ENCODE assay signal across 15 mouse cellular contexts in the genomic region with DNA sequence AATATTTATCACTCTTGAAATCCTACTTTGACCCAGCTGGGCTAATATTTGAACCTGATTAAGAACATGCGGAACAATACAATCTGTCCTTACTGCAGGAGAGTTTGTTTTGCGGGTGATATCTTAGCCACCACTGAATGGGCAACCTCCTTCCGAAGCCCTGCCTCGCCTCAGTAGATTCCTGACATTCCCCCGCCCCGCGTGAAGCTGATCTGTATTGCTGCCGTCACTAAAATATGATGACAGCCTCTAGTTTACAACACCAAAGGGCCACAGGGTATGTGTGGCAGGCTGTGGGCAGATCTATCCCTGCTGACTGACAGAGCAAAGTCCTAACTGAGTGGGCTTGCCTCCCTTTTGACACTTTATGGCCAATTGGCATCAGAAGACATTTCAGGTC. TPM values are rescaled to one million over a fixed set of nuclear protein-coding genes. Genes with fewer than 3 reads are reported as not detected.
DNase-seq lines count a peak whose midpoint lies in the region; ATAC-seq lines count a peak whose summit lies in the region.
"Had no signal": no experiment of that assay in that cellular context is flagged by ENCODE, and none has a peak within 500 bp of the region (broad histone marks: within the 10 kb centered on the region; RNA-seq: fewer than 3 reads in every experiment).

No protein-coding gene starts in this region.

- no peak overlapping the region for H3K4me2 ChIP-seq in stomach, embryonic 16.5 days (ENCODE audit: low read depth, low read length)
- no peak overlapping the region for H3K4me2 ChIP-seq in hindbrain, embryonic 11.5 days (replicated peaks; ENCODE audit: low read depth, low read length)
- H3K4me2 ChIP-seq: embryonic facial prominence, embryonic 15.5 days; forebrain, embryonic 15.5 days; hindbrain, embryonic 14.5 days; liver, embryonic 13.5 days had no signal

- H3K4me1 ChIP-seq in stomach, embryonic 16.5 days (ENCODE audit: control insufficient read depth, insufficient read depth, low read length): peaks cover 5% of the 10 kb centered on the region
- no peaks in the 10 kb centered on the region; the same call in 1 of the 2 replicates for H3K4me1 ChIP-seq in hindbrain, embryonic 11.5 days (replicated peaks; ENCODE audit: control insufficient read depth, insufficient read depth, low read length)
- H3K4me1 ChIP-seq: forebrain, embryonic 15.5 days had no signal

- H3K36me3 ChIP-seq in stomach, embryonic 16.5 days (ENCODE audit: control insufficient read depth, insufficient read depth, low read length): no peaks in the 10 kb centered on the region
- H3K36me3 ChIP-seq in hindbrain, embryonic 11.5 days (ENCODE audit: control insufficient read depth, insufficient read depth, low read length): no peaks in the 10 kb centered on the region
- H3K36me3 ChIP-seq: embryonic facial prominence, embryonic 15.5 days; forebrain, embryonic 15.5 days; liver, embryonic 13.5 days had no signal

- peak; percentile 45; the same call in 1 of the 2 replicates for ATAC-seq in stomach, embryonic 16.5 days (ENCODE audit: insufficient read depth, low FRiP score)
- no peak for ATAC-seq in hindbrain, embryonic 11.5 days (ENCODE audit: low FRiP score)
- ATAC-seq: forebrain, embryonic 15.5 days had no signal

- no peaks in the 10 kb centered on the region for H3K9me3 ChIP-seq in stomach, embryonic 16.5 days (replicated peaks; ENCODE audit: control insufficient read depth, low read length)
- H3K9me3 ChIP-seq in hindbrain, embryonic 11.5 days (ENCODE audit: control insufficient read depth, low read length): no peaks in the 10 kb centered on the region
- H3K9me3 ChIP-seq: embryonic facial prominence, embryonic 15.5 days; forebrain, embryonic 15.5 days; liver, embryonic 13.5 days had no signal

- DNase-seq in kidney, adult 9 months: peak; percentile 83
- no peak for DNase-seq in kidney, postnatal 4 days
- peak; percentile 58 for DNase-seq in heart, postnatal 4 days
- peak; percentile 60 to 84 for DNase-seq in kidney, postnatal 36 days
- DNase-seq in embryo, embryonic 9.5 days (ENCODE audit: extremely low spot score): no peak
- no peak for DNase-seq in hindbrain, embryonic 11.5 days (ENCODE audit: low spot score)
- DNase-seq: cerebellum, postnatal 25 days; gastrocnemius, postnatal 10 days; liver, embryonic 13.5 days; right cerebral cortex, postnatal 14 days; thymus, postnatal 36 days had no signal

- no peak overlapping the region for H3K9ac ChIP-seq in stomach, embryonic 16.5 days (ENCODE audit: low read length)
- no peak overlapping the region for H3K9ac ChIP-seq in hindbrain, embryonic 11.5 days (ENCODE audit: low read depth, low read length)
- H3K9ac ChIP-seq: embryonic facial prominence, embryonic 15.5 days; forebrain, embryonic 15.5 days; hindbrain, embryonic 14.5 days; liver, embryonic 13.5 days had no signal

- no peak overlapping the region for H3K27ac ChIP-seq in stomach, embryonic 16.5 days (ENCODE audit: low read length)
- no peak overlapping the region for H3K27ac ChIP-seq in hindbrain, embryonic 11.5 days (ENCODE audit: low read depth, low read length)
- H3K27ac ChIP-seq: embryonic facial prominence, embryonic 15.5 days; forebrain, embryonic 15.5 days; hindbrain, embryonic 14.5 days; liver, embryonic 13.5 days had no signal

- 53% methylated on average over 8 of the region's 8 CpGs for WGBS in stomach, embryonic 16.5 days
- WGBS in hindbrain, embryonic 11.5 days: 81% methylated on average over 8 of the region's 8 CpGs

- H3K4me3 ChIP-seq in stomach, embryonic 16.5 days (replicated peaks; ENCODE audit: low read length): no peak overlapping the region
- no peak overlapping the region for H3K4me3 ChIP-seq in hindbrain, embryonic 11.5 days (ENCODE audit: low read depth, low read length)
- H3K4me3 ChIP-seq: embryonic facial prominence, embryonic 15.5 days; forebrain, embryonic 15.5 days; liver, embryonic 13.5 days had no signal

- no peaks in the 10 kb centered on the region for H3K27me3 ChIP-seq in stomach, embryonic 16.5 days (ENCODE audit: control insufficient read depth, insufficient read depth, low read length)
- H3K27me3 ChIP-seq in hindbrain, embryonic 11.5 days (ENCODE audit: control insufficient read depth, insufficient read depth, low read length): no peaks in the 10 kb centered on the region
- H3K27me3 ChIP-seq: embryonic facial prominence, embryonic 15.5 days; forebrain, embryonic 15.5 days; liver, embryonic 13.5 days had no signal

RNA-seq across cellular contexts. Expression of a gene that starts 38.9 kb away (rescaled TPM):
- total RNA-seq in heart, postnatal 4 days (2021): 10 to 100 TPM; 21.7 to 22.0 TPM
- 17.8 and 20.9 TPM in 2 replicates for polyA plus RNA-seq in stomach, embryonic 16.5 days (2015; fragmentation: Nextera tagmentation; extraction: Ambion mirVana)
- 34.8 and 35.0 TPM in 2 replicates for polyA plus RNA-seq in hindbrain, embryonic 11.5 days (2014; fragmentation: Nextera tagmentation; extraction: Ambion mirVana)

Comparison
In these comparisons a context has a peak if more than half of its experiments do, and no peak if none do; other contexts are left out.
1. DNase-seq: peak in kidney, adult 9 months (single experiment), heart, postnatal 4 days (single experiment) and kidney, postnatal 36 days (2 of 2); none in kidney, postnatal 4 days (0 of 2), embryo, embryonic 9.5 days (single experiment) and hindbrain, embryonic 11.5 days (single experiment).